Mouse (Mus musculus) forebrain, embryonic 12.5 days (tissue): Measurements from ENCODE around the gene Slc29a4. TPM values are rescaled to one million over a fixed set of nuclear protein-coding genes. Genes with fewer than 3 reads are reported as not detected.

Experiments
- ATAC-seq: fragments of 200-750 bp; cut with Nextera tagmentation; 2 replicates; pipeline ENCODE4 v1.8.0; 2017; ENCODE audit warnings: moderate TSS enrichment; ENCODE audit not compliant: low FRiP score
- H3K27ac ChIP-seq: fragments of 300-500 bp; sonication (generic); 2 replicates; pipeline ENCODE4 v1.5.1; 2016; ENCODE audit warnings: mild to moderate bottlenecking
- H3K27me3 ChIP-seq: fragments of 300-500 bp; sonication (generic); 2 replicates; pipeline ENCODE4 v1.6.1; 2016; ENCODE audit warnings: mild to moderate bottlenecking
- H3K36me3 ChIP-seq: fragments of 300-500 bp; sonication (generic); replicated peaks from 2 replicates; pipeline ENCODE4 v1.6.1; 2016; ENCODE audit warnings: mild to moderate bottlenecking
- H3K4me1 ChIP-seq: fragments of 300-500 bp; sonication (generic); 2 replicates; pipeline ENCODE4 v1.6.1; 2016
- H3K4me2 ChIP-seq: fragments of 300-500 bp; sonication (generic); 2 replicates; pipeline ENCODE4 v1.6.1; 2016; ENCODE audit warnings: mild to moderate bottlenecking, moderate library complexity
- H3K4me3 ChIP-seq: fragments of 300-500 bp; sonication (generic); replicated peaks from 2 replicates; pipeline ENCODE4 v1.5.1; 2016; ENCODE audit warnings: mild to moderate bottlenecking
- H3K9ac ChIP-seq: fragments of 300-500 bp; sonication (generic); 2 replicates; pipeline ENCODE4 v1.6.1; 2016; ENCODE audit warnings: mild to moderate bottlenecking
- H3K9me3 ChIP-seq: fragments of 300-500 bp; sonication (generic); 2 replicates; pipeline ENCODE4 v1.6.1; 2016
- WGBS: fragments of 180-500 bp; shearing (Covaris S2); methylation state at CpG from one replicate; pipeline ENCODE4 v1.1.7; 2016; 5-methylcytosine and 5-hydroxymethylcytosine counted together
- polyA plus RNA-seq: library from polyadenylated mRNA; unstranded; fragments of >200 nt; fragmentation: Nextera tagmentation; extraction: Ambion mirVana; gene quantifications from 2 replicates; pipeline ENCODE4 v1.2.1, GENCODE M21; 2016

Gene Slc29a4
- polyA plus RNA-seq, 1 experiment from 2014 or later, result 43.4 TPM

- Histone ChIP-seq H3K36me3 (peaks cover 10% of the 10 kb centered on the region), H3K4me2 (peak overlapping the region; percentile 87), H3K9ac (no peak overlapping the region), H3K4me1 (peaks cover 22% of the 10 kb centered on the region), H3K27me3 (peaks cover 26% of the 10 kb centered on the region), H3K9me3 (no peaks in the 10 kb centered on the region), H3K4me3 (peak overlapping the region; percentile 81), H3K27ac (no peak overlapping the region)
- 14% methylated on average over 15 of the region's 15 CpGs for WGBS
- peak; percentile 19 for ATAC-seq
Measured at GRCm38 (mm10) chr5:142700842-142701589, 8.7 kb downstream of the Slc29a4 start.

GRCm38 (mm10) chr5:142701651-142702510 lies 9.6 kb downstream of the Slc29a4 start:
- H3K9me3 ChIP-seq, result no peaks in the 10 kb centered on the region
- H3K27me3 ChIP-seq, result peaks cover 26% of the 10 kb centered on the region
- peaks cover 22% of the 10 kb centered on the region for H3K4me1 ChIP-seq
- ATAC-seq, result peak; percentile 89
- peaks cover 16% of the 10 kb centered on the region for H3K36me3 ChIP-seq
- H3K27ac ChIP-seq, result 0 out of 2 replicates have a peak overlapping the region, but pooled peaks have one; percentile 31
- peak overlapping the region; percentile 87 for H3K4me2 ChIP-seq
- under 1% methylated on average over 62 of the region's 72 CpGs for WGBS
- H3K9ac ChIP-seq, result peak overlapping the region; percentile 84
- H3K4me3 ChIP-seq, result peak overlapping the region; percentile 81

- Histone ChIP-seq H3K4me1 (peaks cover 22% of the 10 kb centered on the region), H3K9me3 (no peaks in the 10 kb centered on the region), H3K27me3 (peaks cover 26% of the 10 kb centered on the region), H3K4me2 (peak overlapping the region; percentile 87), H3K27ac (0 out of 2 replicates have a peak overlapping the region, but pooled peaks have one; percentile 31), H3K36me3 (peaks cover 21% of the 10 kb centered on the region), H3K4me3 (peak overlapping the region; percentile 81), H3K9ac (peak overlapping the region; percentile 84)
- 26% methylated on average over 18 of the region's 18 CpGs for WGBS
- ATAC-seq, result no peak; the same call in 1 of the 2 replicates
Measured at GRCm38 (mm10) chr5:142702511-142703138, 10.3 kb downstream of the Slc29a4 start.

GRCm38 (mm10) chr5:142703569-142703968 lies 11.3 kb downstream of the Slc29a4 start:
- Histone ChIP-seq H3K4me3 (peak overlapping the region; percentile 81; the same call in 1 of the 2 replicates), H3K27me3 (peaks cover 22% of the 10 kb centered on the region), H3K9ac (no peak overlapping the region)

GRCm38 (mm10) chr5:142707709-142708108 lies 15.4 kb downstream of the Slc29a4 start:
- H3K4me3 ChIP-seq, result no peak overlapping the region
- 0 out of 2 replicates have a peak, but pooled peaks cover 4% of the 10 kb centered on the region for H3K27me3 ChIP-seq
- H3K4me1 ChIP-seq, result peaks cover 13% of the 10 kb centered on the region
- peaks cover 63% of the 10 kb centered on the region for H3K36me3 ChIP-seq
- no peak overlapping the region for H3K27ac ChIP-seq
- H3K9ac ChIP-seq, result no peak overlapping the region
- peaks cover 6% of the 10 kb centered on the region; the same call in 1 of the 2 replicates for H3K9me3 ChIP-seq
- WGBS, result 91% methylated on average over 5 of the region's 5 CpGs
- H3K4me2 ChIP-seq, result no peak overlapping the region
- ATAC-seq, result no peak

More at GRCm38 (mm10) chr5:142703569-142703968, 11.3 kb downstream of the Slc29a4 start:
- Histone ChIP-seq H3K4me1 (peaks cover 22% of the 10 kb centered on the region), H3K36me3 (peaks cover 30% of the 10 kb centered on the region), H3K4me2 (peak overlapping the region; percentile 87), H3K9me3 (no peaks in the 10 kb centered on the region), H3K27ac (no peak overlapping the region)
- WGBS, result 84% methylated on average over 10 of the region's 10 CpGs
- ATAC-seq, result no peak

- no peak overlapping the region for H3K4me3 ChIP-seq
- H3K9me3 ChIP-seq, result peaks cover 6% of the 10 kb centered on the region; the same call in 1 of the 2 replicates
- no peak for ATAC-seq
- no peak overlapping the region for H3K4me2 ChIP-seq
- H3K4me1 ChIP-seq, result no peaks in the 10 kb centered on the region
- 88% methylated on average over 7 of the region's 7 CpGs for WGBS
- peaks cover 76% of the 10 kb centered on the region for H3K36me3 ChIP-seq
- H3K27me3 ChIP-seq, result no peaks in the 10 kb centered on the region
- H3K9ac ChIP-seq, result no peak overlapping the region
- no peak overlapping the region for H3K27ac ChIP-seq
Measured at GRCm38 (mm10) chr5:142709436-142709835, 17.1 kb downstream of the Slc29a4 start.

- H3K36me3 ChIP-seq, result peaks cover 67% of the 10 kb centered on the region
- no peak for ATAC-seq
- H3K9me3 ChIP-seq, result peaks cover 6% of the 10 kb centered on the region; the same call in 1 of the 2 replicates
- H3K4me1 ChIP-seq, result no peaks in the 10 kb centered on the region
- H3K27ac ChIP-seq, result no peak overlapping the region
- no peak overlapping the region for H3K4me2 ChIP-seq
- WGBS, result 83% methylated on average over 5 of the region's 5 CpGs
- no peak overlapping the region for H3K9ac ChIP-seq
- H3K27me3 ChIP-seq, result no peaks in the 10 kb centered on the region
- no peak overlapping the region for H3K4me3 ChIP-seq
Measured at GRCm38 (mm10) chr5:142712373-142712772, 20.1 kb downstream of the Slc29a4 start.

GRCm38 (mm10) chr5:142713966-142714365 lies 21.7 kb downstream of the Slc29a4 start:
- no peak for ATAC-seq
- H3K4me3 ChIP-seq, result no peak overlapping the region
- no peak overlapping the region for H3K9ac ChIP-seq
- no peaks in the 10 kb centered on the region for H3K27me3 ChIP-seq
- H3K4me1 ChIP-seq, result no peaks in the 10 kb centered on the region
- H3K4me2 ChIP-seq, result no peak overlapping the region
- H3K27ac ChIP-seq, result no peak overlapping the region
- peaks cover 6% of the 10 kb centered on the region; the same call in 1 of the 2 replicates for H3K9me3 ChIP-seq
- peaks cover 59% of the 10 kb centered on the region for H3K36me3 ChIP-seq
- WGBS, result 94% methylated on average over 10 of the region's 10 CpGs

- WGBS, result 81% methylated on average over 9 of the region's 9 CpGs
- peaks cover 59% of the 10 kb centered on the region for H3K36me3 ChIP-seq
Measured at GRCm38 (mm10) chr5:142715059-142715458, 22.7 kb downstream of the Slc29a4 start.

GRCm38 (mm10) chr5:142716056-142716455 lies 23.7 kb downstream of the Slc29a4 start:
- 80% methylated on average over 6 of the region's 6 CpGs for WGBS
- Histone ChIP-seq H3K36me3 (peaks cover 55% of the 10 kb centered on the region), H3K27ac (no peak overlapping the region), H3K9me3 (peaks cover 6% of the 10 kb centered on the region; the same call in 1 of the 2 replicates), H3K4me3 (no peak overlapping the region), H3K27me3 (no peaks in the 10 kb centered on the region), H3K9ac (no peak overlapping the region), H3K4me1 (no peaks in the 10 kb centered on the region), H3K4me2 (no peak overlapping the region)
- ATAC-seq, result no peak

More at GRCm38 (mm10) chr5:142715059-142715458, 22.7 kb downstream of the Slc29a4 start:
- Histone ChIP-seq H3K9me3 (peaks cover 6% of the 10 kb centered on the region; the same call in 1 of the 2 replicates), H3K4me1 (no peaks in the 10 kb centered on the region), H3K27ac (no peak overlapping the region), H3K4me2 (no peak overlapping the region), H3K9ac (no peak overlapping the region), H3K4me3 (no peak overlapping the region), H3K27me3 (no peaks in the 10 kb centered on the region)
- no peak for ATAC-seq

GRCm38 (mm10) chr5:142718037-142718436 lies 25.7 kb downstream of the Slc29a4 start:
- H3K9me3 ChIP-seq, result no peaks in the 10 kb centered on the region
- no peaks in the 10 kb centered on the region; the same call in 1 of the 2 replicates for H3K4me1 ChIP-seq
- peak; percentile 62 for ATAC-seq
- WGBS, result 24% methylated on average over 4 of the region's 4 CpGs
- no peak overlapping the region for H3K9ac ChIP-seq
- no peak overlapping the region for H3K4me3 ChIP-seq
- no peaks in the 10 kb centered on the region for H3K27me3 ChIP-seq
- no peak overlapping the region for H3K27ac ChIP-seq
- H3K4me2 ChIP-seq, result no peak overlapping the region
- H3K36me3 ChIP-seq, result peaks cover 55% of the 10 kb centered on the region
